Mouse (Mus musculus) CH12F3 (cell line): ENCODE data around the gene Camk2b.
"Not testable (repeated sequence)": the region's sequence is repeated elsewhere in the genome, so short reads cannot be mapped to it uniquely, and the experiment has no call there.

ENCODE experiments used
- in situ Hi-C: fragments of 300-500 bp; cut with MboI; formaldehyde crosslinking; loops from 2 replicates; pipeline ENCODE4 v1.14.3; 2020; ENCODE audit warnings: low sequenced_read_pairs

Camk2b gene

GRCm38 (mm10) chr11:6066176-6066575 lies at the start of gene Camk2b:
Gene Camk2b, minus strand, starts transcription at chr11:6066362.
- in situ Hi-C loops, result no loop called here

GRCm38 (mm10) chr11:6111734-6112484 lies 45.7 kb upstream of the Camk2b start:
- in situ Hi-C loops, result no loop called here

- in situ Hi-C loops, result no loop called here
Measured at GRCm38 (mm10) chr11:6109990-6110389, 43.8 kb upstream of the Camk2b start.

GRCm38 (mm10) chr11:6108296-6108695 lies 42.1 kb upstream of the Camk2b start:
- in situ Hi-C loops, result no loop called here

- in situ Hi-C loops, result no loop called here
Measured at GRCm38 (mm10) chr11:6107722-6108121, 41.6 kb upstream of the Camk2b start.

GRCm38 (mm10) chr11:6104734-6105133 lies 38.6 kb upstream of the Camk2b start:
- in situ Hi-C loops, result no loop called here

- in situ Hi-C loops, result not testable (repeated sequence)
Measured at GRCm38 (mm10) chr11:6096637-6097036, 30.5 kb upstream of the Camk2b start.

- in situ Hi-C loops, result no loop called here
Measured at GRCm38 (mm10) chr11:6086991-6087390, 20.8 kb upstream of the Camk2b start.

- in situ Hi-C loops, result no loop called here
Measured at GRCm38 (mm10) chr11:6078737-6079136, 12.6 kb upstream of the Camk2b start.

GRCm38 (mm10) chr11:6075618-6076066 lies 9.5 kb upstream of the Camk2b start:
- in situ Hi-C loops, result no loop called here

- in situ Hi-C loops, result no loop called here
Measured at GRCm38 (mm10) chr11:6068181-6068957, 2.2 kb upstream of the Camk2b start.

GRCm38 (mm10) chr11:6067160-6067559 lies 998 bp upstream of the Camk2b start:
- in situ Hi-C loops, result no loop called here

- in situ Hi-C loops, result no loop called here
Measured at GRCm38 (mm10) chr11:6065551-6066121, 526 bp downstream of the Camk2b start.

GRCm38 (mm10) chr11:6065046-6065521 lies 1.1 kb downstream of the Camk2b start:
- in situ Hi-C loops, result no loop called here

GRCm38 (mm10) chr11:6064215-6065045 lies 1.7 kb downstream of the Camk2b start:
- in situ Hi-C loops, result no loop called here

GRCm38 (mm10) chr11:6063501-6064214 lies 2.5 kb downstream of the Camk2b start:
- in situ Hi-C loops, result no loop called here

GRCm38 (mm10) chr11:6063065-6063464 lies 3.1 kb downstream of the Camk2b start:
- in situ Hi-C loops, result no loop called here

GRCm38 (mm10) chr11:6062329-6062728 lies 3.8 kb downstream of the Camk2b start:
- in situ Hi-C loops, result no loop called here

GRCm38 (mm10) chr11:6061891-6062290 lies 4.3 kb downstream of the Camk2b start:
- in situ Hi-C loops, result no loop called here

GRCm38 (mm10) chr11:6059162-6059561 lies 7.0 kb downstream of the Camk2b start:
- in situ Hi-C loops, result no loop called here
